Mouse (Mus musculus) lung, adult 2 months (tissue): ENCODE measurements at regions not wholly inside any gene's neighbourhood (a gene's known extent, or its start where the extent isn't known, plus 50 kb on each side); places are given as distances from the start of the nearest gene placed in this dataset.

Source experiments
- DNase-seq: peaks from one replicate; pipeline ENCODE4 v3.0.0; 2022
- H3K4me1 ChIP-seq: fragments of 200-500 bp; 2 replicates; pipeline ENCODE4 v1.6.1; 2011; ENCODE audit warnings: low read length; ENCODE audit not compliant: control insufficient read depth, insufficient read depth
- H3K4me3 ChIP-seq: fragments of 200-500 bp; replicated peaks from 2 replicates; pipeline ENCODE3; 2011; ENCODE audit warnings: low read depth, mild to moderate bottlenecking, control low read depth, low read length; ENCODE audit errors: extremely low read depth
- CTCF ChIP-seq: fragments of 200-500 bp; IDR thresholded peaks from 2 replicates; pipeline ENCODE4 v1.5.1; 2011; ENCODE audit warnings: mild to moderate bottlenecking, low read length, control low read depth; ENCODE audit not compliant: insufficient read depth
- POLR2A ChIP-seq: fragments of 200-500 bp; IDR thresholded peaks from 2 replicates; pipeline ENCODE4 v1.6.1; 2011; ENCODE audit warnings: low read depth, mild to moderate bottlenecking, control low read depth, low read length, borderline replicate concordance; ENCODE audit errors: extremely low read depth
- WGBS: fragments of 180-500 bp; shearing (Covaris S2); methylation state at CpG from one replicate; pipeline ENCODE4 v1.1.7; 2018; 5-methylcytosine and 5-hydroxymethylcytosine counted together

GRCm38 (mm10) chr16:95207547-95207946, 49.8 kb upstream of the Kcnj15 start:
- Histone ChIP-seq H3K4me3 (no peak overlapping the region), H3K4me1 (no peaks in the 10 kb centered on the region)
- no peak for TF ChIP-seq CTCF
- no peak for TF ChIP-seq POLR2A
- 53% methylated on average over 6 of the region's 6 CpGs for WGBS
- DNase-seq: no peak
